Mouse (Mus musculus): ENCODE results near the gene Vav2. TPM values are rescaled to one million over a fixed set of nuclear protein-coding genes. Genes with fewer than 3 reads are reported as not detected.

Vav2 gene
- polyA plus RNA-seq, 1 experiment from 2014 or later, result 16.4 TPM

DNA sequence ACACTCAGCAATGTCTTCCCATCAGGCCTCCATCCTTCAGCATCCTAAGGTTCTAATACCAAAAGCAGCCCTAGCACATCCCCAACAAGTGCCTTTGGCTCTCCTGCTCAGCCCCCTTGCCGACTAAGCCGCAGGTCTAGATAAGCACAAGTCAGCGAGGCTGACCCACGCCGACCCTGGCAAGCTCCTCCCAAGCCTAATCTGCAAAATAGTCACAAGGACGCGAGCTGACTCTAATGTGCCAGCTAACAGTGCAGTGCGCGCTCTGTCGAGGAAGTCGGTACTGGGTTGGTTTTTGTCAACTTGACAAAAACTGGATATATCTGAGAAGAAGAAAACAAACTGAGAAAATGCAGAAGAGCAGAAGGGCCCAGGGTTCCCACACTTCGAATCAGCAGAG is 53.5 kb downstream of the Vav2 start:
- DNase-seq, result no peak
- Histone ChIP-seq H3K27ac (replicated peaks; ENCODE audit: low read depth, low read length) (no peak overlapping the region), H3K36me3 (ENCODE audit: control insufficient read depth, insufficient read depth, low read length) (no peaks in the 10 kb centered on the region), H3K4me3 (replicated peaks; ENCODE audit: low read depth, low read length) (no peak overlapping the region), H3K4me1 (ENCODE audit: control insufficient read depth, insufficient read depth, low read length) (peaks cover 33% of the 10 kb centered on the region), H3K4me2 (ENCODE audit: low read length) (no peak overlapping the region), H3K9ac (replicated peaks; ENCODE audit: low read length) (no peak overlapping the region; the same call in 1 of the 2 replicates), H3K27me3 (ENCODE audit: control insufficient read depth, insufficient read depth, low read length) (no peaks in the 10 kb centered on the region), H3K9me3 (ENCODE audit: control insufficient read depth, low read length) (no peaks in the 10 kb centered on the region)
- WGBS, result 40% methylated on average over 12 of the region's 12 CpGs
- no peak for ATAC-seq (ENCODE audit: low FRiP score, low TSS enrichment)

DNA sequence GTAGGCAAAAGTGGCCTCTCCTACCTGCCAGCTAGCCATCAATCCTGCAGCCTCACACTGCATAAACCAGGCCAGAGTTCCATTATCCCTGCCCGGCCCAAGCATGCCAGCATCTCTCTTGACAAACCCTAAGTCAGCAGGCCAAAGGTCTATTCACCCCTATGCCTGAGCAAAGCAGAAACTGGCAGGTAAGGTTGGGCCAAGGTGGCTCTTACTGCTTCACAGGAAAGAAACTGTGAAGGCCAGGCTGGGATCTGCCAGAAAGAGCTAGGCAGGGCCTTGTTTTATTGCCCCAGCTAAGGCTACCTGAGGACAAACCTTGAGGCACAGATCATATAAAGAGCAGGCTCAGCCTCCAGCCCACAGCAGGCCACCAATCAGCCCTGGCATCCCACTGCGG is 55.4 kb downstream of the Vav2 start:
- no peak for DNase-seq
- H3K27ac ChIP-seq (replicated peaks; ENCODE audit: low read depth, low read length), result no peak overlapping the region
- H3K9ac ChIP-seq (replicated peaks; ENCODE audit: low read length), result no peak overlapping the region
- no peak overlapping the region for H3K4me3 ChIP-seq (replicated peaks; ENCODE audit: low read depth, low read length)
- WGBS, result 95% methylated on average over 2 of the region's 2 CpGs
- peaks cover 14% of the 10 kb centered on the region for H3K4me1 ChIP-seq (ENCODE audit: control insufficient read depth, insufficient read depth, low read length)
- no peak overlapping the region for H3K4me2 ChIP-seq (ENCODE audit: low read length)
- no peak for ATAC-seq (ENCODE audit: low FRiP score, low TSS enrichment)
- H3K27me3 ChIP-seq (ENCODE audit: control insufficient read depth, insufficient read depth, low read length), result no peaks in the 10 kb centered on the region
- no peaks in the 10 kb centered on the region for H3K9me3 ChIP-seq (ENCODE audit: control insufficient read depth, low read length)
- H3K36me3 ChIP-seq (ENCODE audit: control insufficient read depth, insufficient read depth, low read length), result no peaks in the 10 kb centered on the region

DNA sequence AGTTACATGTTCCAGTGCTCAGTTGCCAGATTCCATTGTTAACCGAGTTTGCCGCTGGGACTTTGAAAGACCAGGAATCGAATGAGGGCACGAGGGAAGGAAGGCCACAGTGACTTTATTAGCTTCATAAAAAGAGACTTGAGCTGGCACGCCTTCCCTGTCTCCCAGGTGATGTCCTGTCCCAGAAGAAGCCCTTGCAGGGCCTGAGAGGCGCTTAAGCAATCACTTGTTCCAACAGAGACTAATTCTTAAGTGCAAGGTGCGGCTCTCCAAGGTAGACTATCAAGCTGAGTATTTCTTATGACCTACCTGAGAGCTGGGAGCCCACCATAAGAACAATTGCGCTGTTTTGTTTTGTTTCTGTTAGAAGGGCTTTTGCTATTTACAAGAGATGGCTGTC is 57.9 kb downstream of the Vav2 start:
- Histone ChIP-seq H3K4me3 (replicated peaks; ENCODE audit: low read depth, low read length) (no peak overlapping the region), H3K27ac (replicated peaks; ENCODE audit: low read depth, low read length) (no peak overlapping the region), H3K4me1 (ENCODE audit: control insufficient read depth, insufficient read depth, low read length) (no peaks in the 10 kb centered on the region), H3K4me2 (ENCODE audit: low read length) (no peak overlapping the region), H3K9me3 (ENCODE audit: control insufficient read depth, low read length) (no peaks in the 10 kb centered on the region), H3K36me3 (ENCODE audit: control insufficient read depth, insufficient read depth, low read length) (no peaks in the 10 kb centered on the region), H3K27me3 (ENCODE audit: control insufficient read depth, insufficient read depth, low read length) (no peaks in the 10 kb centered on the region), H3K9ac (replicated peaks; ENCODE audit: low read length) (no peak overlapping the region)
- DNase-seq, result no peak
- WGBS, result 71% methylated on average over 8 of the region's 8 CpGs
- no peak for ATAC-seq (ENCODE audit: low FRiP score, low TSS enrichment)

DNA sequence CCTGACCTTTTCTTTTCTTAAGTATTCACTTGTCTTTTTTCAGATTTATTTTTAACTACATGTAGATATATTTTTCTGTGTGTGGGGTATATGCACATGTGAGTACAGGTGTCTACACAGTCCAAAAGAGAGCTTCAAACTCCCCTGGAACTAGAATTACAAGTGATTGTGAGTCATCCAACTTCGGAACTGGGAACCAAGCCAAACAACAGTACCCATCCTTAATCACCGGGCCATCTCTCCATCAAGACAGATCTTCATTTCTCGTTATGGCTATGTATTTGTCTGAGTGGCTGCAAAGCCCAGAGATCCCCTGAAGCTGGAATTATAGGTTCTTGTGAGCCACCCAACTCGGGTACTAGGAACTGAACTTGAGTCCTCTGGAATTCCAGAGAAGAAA is 61.5 kb downstream of the Vav2 start:
- ATAC-seq (ENCODE audit: low FRiP score, low TSS enrichment) (no peak), DNase-seq (no peak)
- no peaks in the 10 kb centered on the region for H3K36me3 ChIP-seq (ENCODE audit: control insufficient read depth, insufficient read depth, low read length)
- H3K4me3 ChIP-seq (replicated peaks; ENCODE audit: low read depth, low read length), result no peak overlapping the region
- H3K27me3 ChIP-seq (ENCODE audit: control insufficient read depth, insufficient read depth, low read length), result no peaks in the 10 kb centered on the region
- H3K4me2 ChIP-seq (ENCODE audit: low read length), result no peak overlapping the region
- 89% methylated on average over 4 of the region's 4 CpGs for WGBS
- no peaks in the 10 kb centered on the region for H3K9me3 ChIP-seq (ENCODE audit: control insufficient read depth, low read length)
- H3K9ac ChIP-seq (replicated peaks; ENCODE audit: low read length), result no peak overlapping the region
- H3K27ac ChIP-seq (replicated peaks; ENCODE audit: low read depth, low read length), result no peak overlapping the region
- H3K4me1 ChIP-seq (ENCODE audit: control insufficient read depth, insufficient read depth, low read length), result peaks cover 10% of the 10 kb centered on the region; the same call in 1 of the 2 replicates

DNA sequence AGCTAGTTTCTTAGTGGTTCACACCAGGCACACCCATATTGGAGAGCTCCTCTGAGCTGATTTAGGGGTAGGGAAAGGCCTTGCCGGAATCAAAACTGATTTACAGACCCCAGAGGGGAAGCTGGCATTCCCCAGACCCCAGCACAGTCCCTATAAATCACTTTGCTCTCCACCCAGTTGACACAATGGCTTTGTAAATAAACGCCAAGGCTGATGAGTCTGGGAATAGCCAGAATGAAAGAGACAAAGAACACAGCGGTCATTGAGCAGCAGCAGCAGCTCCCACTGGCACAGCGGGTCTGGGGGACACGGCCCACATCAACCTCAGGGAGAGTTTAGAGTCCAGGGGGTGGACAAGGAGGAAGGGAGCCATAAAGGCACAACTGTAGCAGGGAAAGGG is 65.0 kb downstream of the Vav2 start:
- Histone ChIP-seq H3K9ac (replicated peaks; ENCODE audit: low read length) (no peak overlapping the region; the same call in 1 of the 2 replicates), H3K27ac (replicated peaks; ENCODE audit: low read depth, low read length) (peak overlapping the region; percentile 32; the same call in 1 of the 2 replicates), H3K9me3 (ENCODE audit: control insufficient read depth, low read length) (no peaks in the 10 kb centered on the region), H3K4me1 (ENCODE audit: control insufficient read depth, insufficient read depth, low read length) (peaks cover 28% of the 10 kb centered on the region), H3K27me3 (ENCODE audit: control insufficient read depth, insufficient read depth, low read length) (no peaks in the 10 kb centered on the region), H3K36me3 (ENCODE audit: control insufficient read depth, insufficient read depth, low read length) (no peaks in the 10 kb centered on the region), H3K4me3 (replicated peaks; ENCODE audit: low read depth, low read length) (no peak overlapping the region), H3K4me2 (ENCODE audit: low read length) (no peak overlapping the region)
- no peak for DNase-seq
- 31% methylated on average over 5 of the region's 5 CpGs for WGBS
- no peak for ATAC-seq (ENCODE audit: low FRiP score, low TSS enrichment)

DNA sequence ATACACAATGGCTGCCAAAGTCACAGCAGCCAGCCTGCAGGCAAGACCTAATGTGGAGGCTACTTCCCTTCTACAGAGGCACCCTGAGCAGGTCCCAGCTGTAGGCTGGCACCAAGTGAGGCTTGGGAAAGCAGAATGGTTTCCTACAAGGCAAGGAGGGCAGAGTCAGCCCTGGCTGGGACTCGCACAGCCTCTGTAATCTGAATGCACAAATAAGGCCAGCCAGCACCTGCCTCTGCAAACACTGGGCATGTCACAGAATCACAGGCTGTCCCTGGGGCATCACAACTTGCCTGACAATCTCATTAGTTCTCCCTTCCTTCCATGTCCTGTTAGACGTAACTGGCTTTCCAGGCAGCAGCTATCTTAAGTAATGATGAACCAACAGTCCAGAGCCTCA is 68.4 kb downstream of the Vav2 start:
- Histone ChIP-seq H3K27me3 (ENCODE audit: control insufficient read depth, insufficient read depth, low read length) (no peaks in the 10 kb centered on the region), H3K36me3 (ENCODE audit: control insufficient read depth, insufficient read depth, low read length) (no peaks in the 10 kb centered on the region), H3K4me2 (ENCODE audit: low read length) (no peak overlapping the region), H3K9me3 (ENCODE audit: control insufficient read depth, low read length) (no peaks in the 10 kb centered on the region), H3K9ac (replicated peaks; ENCODE audit: low read length) (no peak overlapping the region), H3K4me1 (ENCODE audit: control insufficient read depth, insufficient read depth, low read length) (peaks cover 49% of the 10 kb centered on the region), H3K27ac (replicated peaks; ENCODE audit: low read depth, low read length) (peak overlapping the region; percentile 61), H3K4me3 (replicated peaks; ENCODE audit: low read depth, low read length) (no peak overlapping the region)
- ATAC-seq (ENCODE audit: low FRiP score, low TSS enrichment) (no peak), DNase-seq (peak; percentile 51)
- WGBS, result 14% methylated on average over 2 of the region's 2 CpGs

DNA sequence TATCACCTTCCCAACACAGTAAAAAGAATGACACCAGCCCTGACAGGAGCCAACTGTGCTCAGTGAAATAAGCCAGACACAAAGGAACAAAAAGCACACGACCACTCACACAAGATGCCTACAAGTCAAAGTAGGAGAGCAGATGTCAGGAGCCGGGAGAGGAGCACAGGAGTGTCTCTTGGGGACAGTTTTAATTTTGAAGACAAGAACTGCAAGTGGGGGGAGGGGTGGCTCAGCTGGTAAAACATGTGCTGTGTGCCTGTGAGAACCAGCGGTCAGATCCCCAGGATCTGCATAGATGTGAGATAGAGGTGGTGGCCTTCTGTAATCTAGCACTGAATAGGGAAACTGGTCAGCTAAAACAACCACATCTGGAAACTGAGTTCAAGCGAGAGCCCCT is 71.1 kb downstream of the Vav2 start:
- 35% methylated on average over 4 of the region's 4 CpGs for WGBS
- H3K9me3 ChIP-seq (ENCODE audit: control insufficient read depth, low read length), result no peaks in the 10 kb centered on the region
- DNase-seq, result peak; percentile 58
- H3K4me1 ChIP-seq (ENCODE audit: control insufficient read depth, insufficient read depth, low read length), result peaks cover 45% of the 10 kb centered on the region
- no peak overlapping the region for H3K4me2 ChIP-seq (ENCODE audit: low read length)
- 0 out of 2 replicates have a peak, but pooled peaks cover 2% of the 10 kb centered on the region for H3K36me3 ChIP-seq (ENCODE audit: control insufficient read depth, insufficient read depth, low read length)
- no peak for ATAC-seq (ENCODE audit: low FRiP score, low TSS enrichment)
- H3K27me3 ChIP-seq (ENCODE audit: control insufficient read depth, insufficient read depth, low read length), result no peaks in the 10 kb centered on the region
- peak overlapping the region; percentile 56; the same call in 1 of the 2 replicates for H3K27ac ChIP-seq (replicated peaks; ENCODE audit: low read depth, low read length)
- no peak overlapping the region for H3K4me3 ChIP-seq (replicated peaks; ENCODE audit: low read depth, low read length)
- H3K9ac ChIP-seq (replicated peaks; ENCODE audit: low read length), result no peak overlapping the region

DNA sequence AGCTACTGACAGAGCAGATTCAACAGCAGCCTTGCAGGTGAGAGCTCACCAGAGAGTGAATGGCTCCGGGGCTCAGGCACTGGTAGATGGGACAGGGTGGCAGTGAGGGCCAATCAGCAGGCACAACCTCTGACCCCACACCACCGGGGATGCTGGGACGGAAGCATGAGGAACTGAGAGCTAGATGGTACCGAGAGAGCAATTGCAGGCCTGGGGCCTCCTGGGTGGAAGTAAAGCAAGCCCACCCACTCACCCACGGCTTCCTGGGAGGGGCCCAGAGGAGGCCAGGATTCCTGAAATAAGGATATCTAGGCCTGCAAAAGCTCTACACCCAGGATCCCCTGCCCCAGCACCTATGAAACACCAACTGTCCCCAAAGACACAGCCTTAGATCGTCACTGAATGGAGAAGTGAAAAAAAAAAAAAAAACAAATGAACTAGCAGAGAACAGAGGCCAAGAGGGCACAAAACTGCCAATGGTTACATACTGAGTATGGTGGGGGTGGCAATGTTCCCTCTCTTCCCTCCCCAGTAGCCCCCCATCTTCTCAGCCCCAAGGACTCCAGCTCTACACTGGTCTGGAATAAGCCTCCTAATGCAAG is 72.1 kb downstream of the Vav2 start:
- 85% methylated on average over 6 of the region's 6 CpGs for WGBS
- H3K27ac ChIP-seq (replicated peaks; ENCODE audit: low read depth, low read length), result peak overlapping the region; percentile 56; the same call in 1 of the 2 replicates
- no peak overlapping the region for H3K4me2 ChIP-seq (ENCODE audit: low read length)
- H3K4me1 ChIP-seq (ENCODE audit: control insufficient read depth, insufficient read depth, low read length), result peaks cover 40% of the 10 kb centered on the region
- no peak overlapping the region for H3K4me3 ChIP-seq (replicated peaks; ENCODE audit: low read depth, low read length)
- no peaks in the 10 kb centered on the region for H3K27me3 ChIP-seq (ENCODE audit: control insufficient read depth, insufficient read depth, low read length)
- DNase-seq (no peak), ATAC-seq (ENCODE audit: low FRiP score, low TSS enrichment) (no peak)
- 0 out of 2 replicates have a peak, but pooled peaks cover 2% of the 10 kb centered on the region for H3K36me3 ChIP-seq (ENCODE audit: control insufficient read depth, insufficient read depth, low read length)
- no peaks in the 10 kb centered on the region for H3K9me3 ChIP-seq (ENCODE audit: control insufficient read depth, low read length)
- H3K9ac ChIP-seq (replicated peaks; ENCODE audit: low read length), result no peak overlapping the region

DNA sequence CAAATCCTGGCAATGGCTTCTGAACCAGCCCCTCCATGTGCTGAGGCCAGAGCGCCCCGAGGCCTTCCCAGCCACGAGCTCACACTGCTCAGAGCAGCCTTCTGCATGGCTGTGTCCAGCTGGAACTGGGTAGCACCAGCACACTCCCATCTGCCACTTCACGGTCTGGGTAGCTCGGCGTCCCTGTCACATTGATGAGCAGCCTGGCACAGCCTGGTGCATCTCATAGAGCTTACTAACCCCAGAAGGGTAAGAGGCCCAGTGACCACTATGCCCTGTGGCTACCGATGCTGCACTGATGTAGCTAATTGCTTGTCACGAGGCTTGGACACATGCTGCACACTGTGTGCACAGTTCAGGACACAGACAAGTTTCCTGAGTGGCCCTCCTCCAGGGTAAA is 74.1 kb downstream of the Vav2 start:
- Histone ChIP-seq H3K4me3 (replicated peaks; ENCODE audit: low read depth, low read length) (no peak overlapping the region), H3K4me2 (ENCODE audit: low read length) (no peak overlapping the region), H3K36me3 (ENCODE audit: control insufficient read depth, insufficient read depth, low read length) (0 out of 2 replicates have a peak, but pooled peaks cover 2% of the 10 kb centered on the region), H3K4me1 (ENCODE audit: control insufficient read depth, insufficient read depth, low read length) (peaks cover 27% of the 10 kb centered on the region), H3K27me3 (ENCODE audit: control insufficient read depth, insufficient read depth, low read length) (no peaks in the 10 kb centered on the region), H3K9ac (replicated peaks; ENCODE audit: low read length) (0 out of 2 replicates have a peak overlapping the region, but pooled peaks have one; percentile 5), H3K27ac (replicated peaks; ENCODE audit: low read depth, low read length) (no peak overlapping the region), H3K9me3 (ENCODE audit: control insufficient read depth, low read length) (no peaks in the 10 kb centered on the region)
- ATAC-seq (ENCODE audit: low FRiP score, low TSS enrichment), result no peak
- DNase-seq, result peak; percentile 18
- WGBS, result 69% methylated on average over 8 of the region's 8 CpGs

Measured in midbrain, embryonic 14.5 days (tissue).